Comparison of ENCODE assay signal across 7 mouse cellular contexts in the genomic region with DNA sequence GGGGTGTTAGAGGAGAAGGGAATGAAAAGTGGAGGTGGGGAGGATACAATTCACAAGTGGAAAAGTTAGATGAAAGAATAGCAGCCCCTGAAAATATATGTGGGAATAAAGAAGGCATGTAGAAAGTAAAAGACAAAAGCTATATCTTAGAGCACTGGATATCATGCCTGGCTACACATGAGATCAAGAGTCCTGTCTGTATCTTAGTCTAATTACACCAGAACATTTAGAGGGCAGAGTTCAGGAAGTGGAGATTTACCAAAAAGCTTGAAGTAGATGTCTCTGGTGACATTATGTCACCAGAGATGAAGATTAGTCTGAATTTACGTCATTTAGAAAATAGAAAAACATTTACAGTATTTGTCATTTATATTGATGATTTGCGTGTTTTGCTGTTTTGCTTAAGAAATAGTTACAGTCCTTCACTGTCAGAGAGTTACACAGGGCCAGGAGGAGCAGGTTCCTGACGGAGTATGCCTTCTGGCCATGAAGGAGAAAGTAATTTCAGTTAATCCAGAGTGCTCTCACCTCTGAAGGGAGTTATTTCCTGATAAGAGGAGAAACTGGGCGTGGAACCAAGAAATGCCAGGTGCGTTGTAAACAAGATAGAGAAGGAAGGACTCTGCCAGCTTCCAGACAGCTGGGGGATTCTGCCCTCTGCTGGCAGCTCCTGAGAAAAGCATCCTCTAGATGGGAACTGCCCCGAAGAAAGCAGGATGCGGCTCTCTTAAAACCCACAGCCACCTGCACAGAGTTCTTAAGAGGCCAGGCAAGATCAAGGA.
A peak's percentile ranks its signal among the peaks of the same experiment; 100 is the strongest.
DNase-seq lines count a peak whose midpoint lies in the region; ATAC-seq and TF ChIP-seq lines count a peak whose summit lies in the region.

No protein-coding gene starts in this region.

- TF ChIP-seq CTCF in forebrain, postnatal 0 days (IDR thresholded peaks at IDR 0.05; ENCODE audit: low read depth) = peak; percentile 82

- ATAC-seq in forebrain, postnatal 0 days = peak; percentile 78
- peak; percentile 63; the same call in 1 of the 2 replicates for ATAC-seq in midbrain, embryonic 13.5 days

- intact Hi-C loops in left cerebral cortex, postnatal 4 days (cut with DNase I) = loop anchor here (5.0 kb wide), 2 partner anchors 240 to 285 kb away; no protein-coding TSS in a partner anchor

- H3K4me3 ChIP-seq in forebrain, postnatal 0 days (ENCODE audit: low read depth, low read length) = no peak overlapping the region
- H3K4me3 ChIP-seq in midbrain, embryonic 13.5 days (replicated peaks) = no peak overlapping the region

- WGBS in forebrain, postnatal 0 days = 30% methylated on average over 7 of the region's 7 CpGs
- WGBS in midbrain, embryonic 13.5 days = 37% methylated on average over 7 of the region's 7 CpGs

- H3K36me3 ChIP-seq in forebrain, postnatal 0 days (ENCODE audit: insufficient read depth) = peaks cover 33% of the 10 kb centered on the region
- peaks cover 17% of the 10 kb centered on the region; the same call in 1 of the 2 replicates for H3K36me3 ChIP-seq in midbrain, embryonic 13.5 days

- no peaks in the 10 kb centered on the region for H3K27me3 ChIP-seq in forebrain, postnatal 0 days (ENCODE audit: insufficient read depth, low read length)
- no peaks in the 10 kb centered on the region for H3K27me3 ChIP-seq in midbrain, embryonic 13.5 days

- no peak overlapping the region for H3K4me2 ChIP-seq in forebrain, postnatal 0 days (ENCODE audit: low read depth)
- no peak overlapping the region for H3K4me2 ChIP-seq in midbrain, embryonic 13.5 days (replicated peaks)

- no peak overlapping the region for H3K9ac ChIP-seq in forebrain, postnatal 0 days
- no peak overlapping the region for H3K9ac ChIP-seq in midbrain, embryonic 13.5 days (replicated peaks)

- no peak overlapping the region for H3K27ac ChIP-seq in forebrain, postnatal 0 days (ENCODE audit: low read depth, low read length)
- no peak overlapping the region for H3K27ac ChIP-seq in midbrain, embryonic 13.5 days

- no peaks in the 10 kb centered on the region for H3K9me3 ChIP-seq in forebrain, postnatal 0 days (ENCODE audit: low read length)
- H3K9me3 ChIP-seq in midbrain, embryonic 13.5 days = no peaks in the 10 kb centered on the region

- no peaks in the 10 kb centered on the region for H3K4me1 ChIP-seq in forebrain, postnatal 0 days (ENCODE audit: insufficient read depth)
- no peaks in the 10 kb centered on the region for H3K4me1 ChIP-seq in midbrain, embryonic 13.5 days (replicated peaks)

- peak; percentile 77 for DNase-seq in ZHBTc4 (ENCODE audit: low read depth, low spot score)
- DNase-seq in cerebellum, adult 18-20 months = peak; percentile 66 to 69
- DNase-seq in forebrain, postnatal 0 days = peak; percentile 79
- DNase-seq in induced T-regulatory cell, adult 2 months (ENCODE audit: low read depth) = peak; percentile 8
- peak; percentile 65 for DNase-seq in left cerebral cortex, postnatal 4 days
- DNase-seq in spleen, postnatal 36 days (ENCODE audit: low spot score in 2 of 2) = peak; percentile 3 to 29

Comparison
In these comparisons a context has a peak if more than half of its experiments do, and no peak if none do; other contexts are left out.
1. DNase-seq: peak in every context shown above with its lines; median percentile 79 in forebrain, postnatal 0 days; 77 in ZHBTc4; 68 in cerebellum, adult 18-20 months; 65 in left cerebral cortex, postnatal 4 days; 16 in spleen, postnatal 36 days; 8 in induced T-regulatory cell, adult 2 months.